Mouse (Mus musculus): ENCODE measurements around the gene Trim62.

Trim62 gene

GRCm38 (mm10) chr4:128958849-128959248, 75.5 kb downstream of the Trim62 start:
- DNase-seq (ENCODE audit: low read depth, low spot score): no peak

- no peak for DNase-seq (ENCODE audit: low read depth, low spot score)
Measured at GRCm38 (mm10) chr4:128959676-128960075, 76.3 kb downstream of the Trim62 start.
